Mouse (Mus musculus) erythroblast, embryonic 14.5 days (primary cell): ENCODE data around the gene Ubtd1.

Experiments
- GATA1 ChIP-seq: IDR thresholded peaks from 2 replicates; pipeline ENCODE4 v1.6.1; 2012; ENCODE audit warnings: low read length, inconsistent platforms, mixed read lengths
- TAL1 ChIP-seq: IDR thresholded peaks from 3 replicates; pipeline ENCODE4 v1.6.1; 2012; ENCODE audit warnings: low read length, inconsistent platforms, mixed read lengths

DNA sequence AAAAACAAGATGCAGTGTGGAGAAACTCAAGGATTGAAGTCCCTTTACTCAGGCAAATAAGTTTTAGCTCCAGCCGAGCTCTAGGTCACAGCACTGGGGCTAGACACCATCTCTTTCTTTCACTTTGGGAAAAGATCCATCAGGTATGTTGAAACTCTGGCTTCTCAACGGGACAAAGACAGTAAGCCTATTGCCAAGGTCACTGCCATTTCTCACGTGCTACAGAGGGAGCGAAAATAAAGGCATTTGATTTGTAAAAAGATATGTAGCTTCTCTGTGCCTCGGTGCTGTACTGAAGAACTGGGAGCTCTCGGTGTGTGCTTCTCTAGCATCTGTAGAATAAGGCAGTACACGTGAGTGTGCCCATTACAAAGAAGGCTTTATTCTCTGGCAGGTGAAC is 37.7 kb upstream of the Ubtd1 start:
- TF ChIP-seq GATA1 (no peak), TAL1 (no peak)
